Mouse (Mus musculus) thymus, postnatal 25 days (tissue): ENCODE results near the gene Apoa1.

Source experiments
- DNase-seq: peaks from one replicate; pipeline ENCODE4 v3.0.0; 2022

Apoa1 gene

GRCm38 (mm10) chr9:46216744-46217470, 11.5 kb upstream of the Apoa1 start:
- no peak for DNase-seq

- no peak for DNase-seq
These were observed 10.2 kb upstream of the Apoa1 start for GRCm38 (mm10) chr9:46218176-46218575.

GRCm38 (mm10) chr9:46223090-46223489, 5.3 kb upstream of the Apoa1 start:
- no peak for DNase-seq

DNA sequence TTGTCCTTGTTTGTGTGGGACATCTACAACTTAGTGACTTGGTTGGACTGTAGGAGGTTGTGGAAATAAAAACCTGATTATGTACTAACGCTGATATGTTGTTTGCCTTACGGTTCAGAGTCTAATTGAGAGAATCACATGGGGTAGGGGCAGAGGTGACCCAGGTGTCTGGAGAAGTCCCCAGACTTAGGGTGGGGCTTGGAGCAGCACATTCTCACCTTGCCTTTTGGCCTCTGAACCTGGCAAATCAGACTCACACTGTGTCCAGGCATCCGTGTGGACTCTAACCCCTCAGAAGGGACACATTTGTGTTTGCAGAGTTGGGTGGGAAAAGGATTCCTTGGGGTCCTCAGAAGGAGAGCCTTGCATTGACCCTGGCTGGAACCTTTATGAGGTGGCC, 4.3 kb upstream of the Apoa1 start:
- no peak for DNase-seq

DNA sequence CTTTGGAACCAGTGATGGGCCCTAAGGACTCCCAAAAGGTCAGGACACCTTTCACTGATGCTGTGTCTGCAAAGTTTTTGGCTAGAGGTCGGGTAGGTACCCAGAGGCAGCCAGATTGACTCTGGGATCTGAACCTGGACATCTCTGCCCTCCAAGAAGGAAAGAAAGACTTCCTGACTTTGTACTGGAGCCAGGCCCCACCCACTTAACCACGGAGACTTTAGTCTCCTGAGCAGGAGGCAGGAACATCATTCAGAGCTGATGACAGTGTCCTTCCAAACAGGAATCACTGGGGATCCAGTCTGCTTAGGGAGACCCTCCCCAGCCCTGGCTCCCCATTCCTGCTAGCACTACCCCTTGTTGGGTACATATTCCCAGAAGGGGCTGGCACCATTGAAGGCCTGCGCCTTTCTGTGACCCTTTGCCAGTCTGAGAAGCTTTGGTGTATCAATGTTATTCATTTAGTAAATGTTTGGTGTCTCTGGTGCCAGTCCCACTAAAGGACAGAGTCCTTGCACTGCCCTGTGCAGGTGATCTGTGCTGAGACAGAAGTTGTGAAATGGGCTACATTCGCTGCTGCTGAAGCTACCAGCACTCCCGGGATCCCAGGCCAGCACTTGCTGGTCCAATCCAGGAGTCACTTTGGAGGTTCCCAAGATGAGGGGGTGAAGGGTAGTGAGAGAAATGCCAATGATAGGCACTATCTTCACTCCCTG, 3.3 kb upstream of the Apoa1 start:
- no peak for DNase-seq

- no peak for DNase-seq
These were observed 1.2 kb upstream of the Apoa1 start for GRCm38 (mm10) chr9:46227064-46227614.

GRCm38 (mm10) chr9:46229573-46230449, 1.4 kb downstream of the Apoa1 start:
- peak; percentile 61 for DNase-seq

DNA sequence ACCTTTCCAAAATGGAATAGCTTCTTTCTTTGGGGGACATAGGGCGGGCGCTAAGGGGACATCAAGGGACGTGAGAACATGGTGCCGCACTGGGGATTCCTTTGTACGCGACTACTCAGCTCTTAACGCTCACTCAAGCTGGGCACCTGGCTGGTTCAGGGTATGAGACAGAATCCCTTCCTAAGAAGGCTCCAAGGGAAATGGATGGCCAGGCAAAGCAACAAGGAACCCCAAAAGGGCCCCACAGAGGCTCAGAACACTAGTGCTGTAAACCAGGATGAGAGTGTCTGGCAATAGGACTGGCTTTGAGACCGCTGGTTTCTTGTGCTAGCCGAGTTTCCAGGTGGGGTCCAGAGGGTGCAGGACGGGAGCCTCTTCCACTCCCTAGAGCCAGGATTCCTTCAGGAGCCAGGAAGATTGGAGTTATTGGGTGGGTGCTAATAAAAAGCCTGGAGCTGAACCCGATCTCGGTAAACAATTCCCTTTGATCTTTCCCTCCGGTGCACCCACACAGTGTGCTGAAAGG, 2.1 kb downstream of the Apoa1 start:
- no peak for DNase-seq

- no peak for DNase-seq
These were observed 6.8 kb downstream of the Apoa1 start for GRCm38 (mm10) chr9:46235196-46235595.

DNA sequence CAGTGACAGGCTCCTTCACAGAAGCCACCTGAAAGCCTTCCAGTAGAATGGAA, 7.0 kb downstream of the Apoa1 start, which contains the start of gene Apoc3:
TSS of gene Apoc3 (minus strand) at position 41 of the 53 bp plus-strand sequence.
- no peak for DNase-seq

GRCm38 (mm10) chr9:46235649-46236048, 7.3 kb downstream of the Apoa1 start:
- no peak for DNase-seq

DNA sequence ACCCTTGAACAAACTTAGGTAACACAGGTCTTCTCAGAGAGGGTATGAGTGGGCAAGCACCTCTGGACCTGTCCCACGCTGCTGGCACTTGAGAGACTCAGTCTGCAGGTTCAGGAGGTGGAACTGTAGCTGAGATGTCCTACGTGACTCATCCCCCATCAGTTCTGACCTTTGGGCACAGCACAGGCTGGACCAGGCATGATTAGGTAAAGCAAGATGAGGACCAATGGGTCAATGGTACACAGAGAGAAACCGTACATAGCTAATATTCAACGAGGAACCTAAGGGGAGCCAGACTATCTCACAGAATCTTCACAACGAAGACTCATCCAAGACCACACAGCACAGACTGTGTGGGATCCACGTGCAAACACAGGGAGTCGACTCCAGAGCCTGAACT, 10.5 kb downstream of the Apoa1 start:
- DNase-seq = no peak

DNA sequence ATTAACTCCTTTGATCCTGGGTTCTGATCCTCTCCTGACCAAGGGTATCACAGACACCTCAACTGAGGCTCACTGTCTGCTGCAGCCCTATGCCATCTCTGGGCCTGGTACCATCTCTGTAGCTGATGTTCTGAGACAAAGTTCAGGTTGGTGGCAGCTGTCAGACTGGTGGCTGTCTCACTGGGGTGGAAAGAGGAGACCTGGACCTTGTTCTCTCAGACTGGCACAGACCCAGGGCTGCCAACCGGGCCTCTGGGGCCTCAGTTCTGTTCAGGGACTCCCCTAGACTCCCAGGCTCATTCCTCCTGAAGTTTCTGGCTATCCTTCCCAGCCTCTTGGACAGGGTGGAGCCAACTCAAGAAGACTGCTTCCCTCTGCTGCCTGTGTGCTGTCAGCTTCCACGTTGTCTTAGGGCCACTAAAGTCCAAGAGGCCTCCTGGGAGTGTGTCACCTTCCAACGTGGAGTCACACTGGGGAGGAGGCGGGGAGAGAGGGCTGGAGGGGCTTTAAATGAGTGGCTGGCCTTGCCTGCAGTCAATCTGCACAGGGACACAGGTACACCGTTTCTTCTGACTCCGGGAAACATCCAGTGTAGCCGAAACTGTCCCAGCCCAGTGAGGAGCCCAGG, 12.3 kb downstream of the Apoa1 start, which contains the start of gene Apoa4:
TSS of gene Apoa4 (plus strand) at position 171 of the 628 bp plus-strand sequence.
- DNase-seq = no peak

DNA sequence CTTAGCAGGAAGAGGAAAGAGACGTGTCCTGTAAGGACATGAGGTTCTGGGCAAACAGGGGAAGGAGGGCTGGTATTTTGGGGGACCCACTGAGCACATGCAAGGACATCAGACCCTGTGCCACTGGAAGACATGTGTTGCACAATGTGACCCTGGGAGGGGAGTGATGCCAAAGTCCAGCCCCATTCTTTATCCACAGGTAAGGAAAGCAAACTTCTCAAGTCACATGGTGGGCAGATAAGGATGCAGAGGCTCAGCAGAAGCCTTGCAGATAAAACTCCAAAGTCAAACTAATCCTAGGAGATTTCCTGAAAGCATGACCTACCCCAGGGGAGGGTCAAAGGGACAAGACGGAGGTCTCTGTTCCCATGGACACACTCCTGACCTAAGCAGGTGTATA, 13.4 kb downstream of the Apoa1 start:
- no peak for DNase-seq

- DNase-seq = no peak
These were observed 14.7 kb downstream of the Apoa1 start for GRCm38 (mm10) chr9:46243122-46243521.

GRCm38 (mm10) chr9:46243584-46243983, 15.2 kb downstream of the Apoa1 start:
- no peak for DNase-seq

- peak; percentile 44 for DNase-seq
These were observed 18.5 kb downstream of the Apoa1 start for GRCm38 (mm10) chr9:46246752-46247324.

- no peak for DNase-seq
These were observed 27.8 kb downstream of the Apoa1 start for GRCm38 (mm10) chr9:46256177-46256576.

DNA sequence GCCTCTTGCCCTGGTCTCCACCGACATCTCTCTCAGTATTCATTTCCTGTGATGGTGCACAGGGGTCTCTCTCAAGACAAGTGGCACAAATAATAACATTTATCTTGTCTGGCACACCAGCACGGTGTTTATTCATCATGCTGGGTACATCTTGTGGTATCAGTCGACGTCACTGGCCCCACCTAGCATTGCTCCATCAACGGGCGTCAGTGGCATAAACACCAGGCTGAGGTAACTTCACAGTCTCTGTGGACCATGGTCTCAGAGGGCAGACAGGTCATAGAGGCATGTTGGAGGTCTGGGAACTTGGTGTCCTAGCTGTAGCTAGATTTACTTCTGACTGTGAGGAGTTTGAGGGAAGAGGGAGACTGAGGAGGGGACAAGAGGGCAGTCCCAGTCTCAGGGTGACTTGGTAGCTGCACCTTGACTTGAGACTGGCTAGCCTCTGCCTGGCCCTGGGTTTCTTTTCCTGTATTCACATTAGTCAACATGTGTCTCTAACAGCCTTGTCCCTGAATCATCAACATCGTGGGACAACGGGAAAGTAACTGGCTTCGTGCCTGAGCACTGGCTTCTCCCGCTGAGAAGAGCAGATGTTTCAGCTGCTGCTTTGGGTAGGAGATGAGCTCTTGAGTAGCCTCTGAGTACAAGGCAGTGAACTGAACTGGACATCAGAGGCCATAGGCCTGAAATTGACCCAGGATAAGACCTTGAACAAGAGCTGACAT, 28.4 kb downstream of the Apoa1 start:
- no peak for DNase-seq

DNA sequence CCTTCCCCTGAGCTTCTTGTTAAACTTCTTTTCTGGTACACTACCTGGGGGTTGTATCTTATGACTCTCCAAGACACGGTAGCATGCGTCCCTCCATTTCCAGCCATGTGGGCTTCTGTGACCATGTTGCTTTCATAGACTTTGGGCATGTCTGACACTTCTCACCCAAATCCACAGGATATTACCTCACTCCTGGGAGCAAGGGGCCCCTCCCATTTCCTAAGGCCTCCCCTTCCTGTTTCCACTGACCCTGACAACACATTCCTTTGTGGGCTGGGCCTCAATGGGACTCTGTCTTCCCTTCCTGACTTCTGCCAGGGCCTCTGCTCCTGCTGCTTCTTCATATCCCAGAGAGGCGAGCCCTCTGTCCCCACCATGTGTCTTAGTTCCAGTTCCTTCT, 29.2 kb downstream of the Apoa1 start:
- no peak for DNase-seq

DNA sequence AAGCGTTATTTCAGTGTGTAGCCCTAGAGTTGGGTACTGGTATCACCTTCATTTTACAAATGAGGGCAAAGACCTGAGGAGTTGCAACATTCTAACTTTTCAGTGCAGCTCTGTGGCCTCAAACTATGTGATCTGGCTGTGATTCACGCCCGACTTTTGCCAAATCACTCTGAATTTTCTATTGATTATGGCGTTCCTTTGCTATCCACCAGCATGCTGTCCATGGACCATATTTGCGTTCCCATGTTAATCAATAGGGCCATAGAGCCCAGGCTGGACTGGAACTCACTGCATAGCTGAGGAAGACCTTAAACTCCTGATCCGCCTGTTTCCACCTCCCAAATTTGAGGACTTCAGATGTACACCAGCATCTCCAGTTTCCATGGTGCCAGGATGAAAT, 30.7 kb downstream of the Apoa1 start:
- DNase-seq = no peak

DNA sequence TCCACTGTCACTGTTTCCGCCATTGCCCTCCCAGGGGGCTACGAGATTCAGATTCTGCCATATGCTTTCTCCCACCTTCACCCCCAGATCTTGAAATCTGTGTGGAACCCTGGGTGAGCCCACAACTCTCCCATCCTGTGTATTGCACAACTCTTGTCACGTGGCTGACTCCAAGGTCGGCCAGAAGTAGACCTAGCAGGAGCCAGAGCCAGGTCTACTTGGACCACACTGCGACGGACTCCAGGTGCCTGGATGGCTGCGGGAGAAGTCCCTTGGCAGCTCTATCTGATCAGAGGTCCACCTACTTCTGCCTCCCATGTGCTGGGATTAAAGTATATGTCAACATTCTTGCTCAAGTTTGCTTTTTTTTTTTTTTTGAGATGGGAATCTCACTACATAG, 32.8 kb downstream of the Apoa1 start:
- no peak for DNase-seq
